In genomic region chr5:33737903-33738321, GRCm38 (mm10) we compare ENCODE assay signal across 8 mouse cellular contexts. TPM values are rescaled to one million over a fixed set of nuclear protein-coding genes. Genes with fewer than 3 reads are reported as not detected.
DNase-seq lines count a peak whose midpoint lies in the region; ATAC-seq lines count a peak whose summit lies in the region.

No protein-coding gene starts in this region.

- H3K9me3 ChIP-seq in kidney, embryonic 15.5 days (replicated peaks): no peaks in the 10 kb centered on the region
- no peaks in the 10 kb centered on the region for H3K9me3 ChIP-seq in liver, embryonic 13.5 days (replicated peaks)

- peaks cover 62% of the 10 kb centered on the region for H3K36me3 ChIP-seq in kidney, embryonic 15.5 days
- peaks cover 32% of the 10 kb centered on the region for H3K36me3 ChIP-seq in liver, embryonic 13.5 days

- WGBS in kidney, embryonic 15.5 days: 20% methylated on average over 7 of the region's 7 CpGs
- 22% methylated on average over 7 of the region's 7 CpGs for WGBS in liver, embryonic 13.5 days (ENCODE audit: insufficient replicate concordance)

- 0 out of 2 replicates have a peak, but pooled peaks have one; percentile 20 for ATAC-seq in kidney, embryonic 15.5 days (replicated peaks; ENCODE audit: low FRiP score)
- ATAC-seq in liver, embryonic 13.5 days (ENCODE audit: low read depth): no peak

- H3K27ac ChIP-seq in kidney, embryonic 15.5 days: no peak overlapping the region
- H3K27ac ChIP-seq in liver, embryonic 13.5 days: no peak overlapping the region

- peak; percentile 75 for DNase-seq in A20 (ENCODE audit: low read depth, low spot score)
- DNase-seq in R1 (ENCODE audit: low read depth, low spot score): peak; percentile 64
- peak; percentile 66 to 67 for DNase-seq in cerebellum, postnatal 36 days
- DNase-seq in gastrocnemius, postnatal 10 days: peak; percentile 79
- peak; percentile 41 for DNase-seq in liver, embryonic 13.5 days
- peak; percentile 38 for DNase-seq in retina, adult 2 months (ENCODE audit: low read depth, low spot score)
- DNase-seq in urinary bladder, postnatal 25 days (ENCODE audit: low spot score): peak; percentile 76

- no peak overlapping the region for H3K4me3 ChIP-seq in kidney, embryonic 15.5 days (replicated peaks)
- H3K4me3 ChIP-seq in liver, embryonic 13.5 days (replicated peaks): no peak overlapping the region

- no peak overlapping the region for H3K4me2 ChIP-seq in kidney, embryonic 15.5 days
- H3K4me2 ChIP-seq in liver, embryonic 13.5 days: no peak overlapping the region

- no peaks in the 10 kb centered on the region for H3K27me3 ChIP-seq in kidney, embryonic 15.5 days
- no peaks in the 10 kb centered on the region for H3K27me3 ChIP-seq in liver, embryonic 13.5 days

- H3K4me1 ChIP-seq in kidney, embryonic 15.5 days: peaks cover 5% of the 10 kb centered on the region
- H3K4me1 ChIP-seq in liver, embryonic 13.5 days (replicated peaks): 0 out of 2 replicates have a peak, but pooled peaks cover 2% of the 10 kb centered on the region

- no peak overlapping the region for H3K9ac ChIP-seq in kidney, embryonic 15.5 days
- H3K9ac ChIP-seq in liver, embryonic 13.5 days: no peak overlapping the region

RNA-seq across cellular contexts. Expression of gene Fgfr3, which starts 16.4 kb away (rescaled TPM):
- total RNA-seq in gastrocnemius, postnatal 10 days (2021): 1 to 10 TPM; 1.9 to 2.7 TPM
- 16.2 and 17.4 TPM in 2 replicates for polyA plus RNA-seq in kidney, embryonic 15.5 days (2015; fragmentation: Nextera tagmentation; extraction: Ambion mirVana)
- 1.7 and 2.7 TPM in 2 replicates for polyA plus RNA-seq in liver, embryonic 13.5 days (2015; fragmentation: Nextera tagmentation; extraction: Ambion mirVana)

RNA-seq across cellular contexts. Expression of gene Letm1, which starts 44.7 kb away (rescaled TPM):
- 10 to 100 TPM; 58.5 to 69.5 TPM for total RNA-seq in gastrocnemius, postnatal 10 days (2021)
- 45.7 and 48.4 TPM in 2 replicates for polyA plus RNA-seq in kidney, embryonic 15.5 days (2015; fragmentation: Nextera tagmentation; extraction: Ambion mirVana)
- 23.5 and 24.7 TPM in 2 replicates for polyA plus RNA-seq in liver, embryonic 13.5 days (2015; fragmentation: Nextera tagmentation; extraction: Ambion mirVana)
